Mouse (Mus musculus) stomach, embryonic 16.5 days (tissue): ENCODE data around the gene Ankrd54. TPM values are rescaled to one million over a fixed set of nuclear protein-coding genes. Genes with fewer than 3 reads are reported as not detected.

ENCODE experiments used
- ATAC-seq: fragments of 200-750 bp; cut with Nextera tagmentation; 2 replicates; pipeline ENCODE4 v1.8.0; 2017; ENCODE audit warnings: moderate number of reproducible peaks, moderate TSS enrichment; ENCODE audit not compliant: insufficient read depth, low FRiP score
- H3K27ac ChIP-seq: fragments of 300-500 bp; sonication (generic); 2 replicates; pipeline ENCODE4 v1.5.1; 2014; ENCODE audit warnings: low read length
- H3K27me3 ChIP-seq: fragments of 300-500 bp; sonication (generic); 2 replicates; pipeline ENCODE4 v1.6.1; 2014; ENCODE audit warnings: low read length, control low read depth, mixed read lengths; ENCODE audit not compliant: control insufficient read depth, insufficient read depth
- H3K36me3 ChIP-seq: fragments of 300-500 bp; sonication (generic); 2 replicates; pipeline ENCODE4 v1.6.1; 2014; ENCODE audit warnings: low read length; ENCODE audit not compliant: control insufficient read depth, insufficient read depth
- H3K4me1 ChIP-seq: fragments of 300-500 bp; sonication (generic); 2 replicates; pipeline ENCODE4 v1.6.1; 2014; ENCODE audit warnings: low read length, control low read depth, mixed read lengths; ENCODE audit not compliant: control insufficient read depth, insufficient read depth
- H3K4me2 ChIP-seq: fragments of 300-500 bp; sonication (generic); 2 replicates; pipeline ENCODE4 v1.6.1; 2014; ENCODE audit warnings: low read depth, low read length, mixed read lengths
- H3K4me3 ChIP-seq: fragments of 300-500 bp; sonication (generic); replicated peaks from 2 replicates; pipeline ENCODE4 v1.5.1; 2014; ENCODE audit warnings: mild to moderate bottlenecking, low read length
- H3K9ac ChIP-seq: fragments of 300-500 bp; sonication (generic); 2 replicates; pipeline ENCODE4 v1.6.1; 2014; ENCODE audit warnings: low read length
- H3K9me3 ChIP-seq: fragments of 300-500 bp; sonication (generic); replicated peaks from 2 replicates; pipeline ENCODE4 v1.6.1; 2016; ENCODE audit warnings: low read length, control low read depth; ENCODE audit not compliant: control insufficient read depth
- WGBS: fragments of 180-500 bp; shearing (Covaris S2); extraction: QIAGEN DNeasy Blood & Tissue Kit; methylation state at CpG from one replicate; pipeline ENCODE4 v1.1.7; 2014; 5-methylcytosine and 5-hydroxymethylcytosine counted together
- polyA plus RNA-seq: library from polyadenylated mRNA; unstranded; fragments of >200 nt; fragmentation: Nextera tagmentation; extraction: Ambion mirVana; gene quantifications from 2 replicates; pipeline ENCODE4 v1.2.1, GENCODE M21; 2015

The Ankrd54 gene
- polyA plus RNA-seq, 1 experiment from 2014 or later: 35.8 TPM

DNA sequence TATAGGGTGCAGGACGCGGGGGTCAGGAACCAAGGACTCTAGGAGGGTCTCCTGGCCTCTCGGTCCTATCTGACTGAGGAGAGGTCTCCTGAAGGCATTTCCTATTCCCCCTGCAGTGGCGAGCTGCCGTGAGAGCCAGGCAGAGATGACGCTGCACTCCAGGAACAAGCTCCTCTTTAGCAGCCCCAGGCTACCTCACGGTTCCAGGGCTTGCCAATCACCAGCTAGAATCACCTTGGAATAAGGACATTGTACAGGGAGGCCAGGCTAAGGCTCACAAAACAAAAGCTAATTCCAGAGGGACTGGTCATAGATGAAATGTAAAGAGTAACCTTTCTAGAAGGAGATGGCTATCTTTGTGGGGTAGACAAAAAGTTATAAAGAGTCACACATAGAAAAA is 6.1 kb downstream of the Ankrd54 start:
- Histone ChIP-seq H3K9ac (no peak overlapping the region), H3K4me3 (no peak overlapping the region), H3K4me1 (peaks cover 10% of the 10 kb centered on the region), H3K36me3 (peaks cover 34% of the 10 kb centered on the region), H3K4me2 (no peak overlapping the region), H3K27me3 (no peaks in the 10 kb centered on the region), H3K9me3 (no peaks in the 10 kb centered on the region), H3K27ac (no peak overlapping the region)
- WGBS: 86% methylated on average over 7 of the region's 7 CpGs
- ATAC-seq: no peak

GRCm38 (mm10) chr15:79052366-79052765 is 10.3 kb downstream of the Ankrd54 start:
- no peak overlapping the region for H3K4me3 ChIP-seq
- no peaks in the 10 kb centered on the region for H3K27me3 ChIP-seq
- H3K9me3 ChIP-seq: no peaks in the 10 kb centered on the region
- 71% methylated on average over 2 of the region's 2 CpGs for WGBS
- no peak overlapping the region for H3K9ac ChIP-seq
- H3K4me1 ChIP-seq: peaks cover 12% of the 10 kb centered on the region
- no peak for ATAC-seq
- H3K27ac ChIP-seq: no peak overlapping the region
- H3K36me3 ChIP-seq: peaks cover 20% of the 10 kb centered on the region
- no peak overlapping the region for H3K4me2 ChIP-seq

DNA sequence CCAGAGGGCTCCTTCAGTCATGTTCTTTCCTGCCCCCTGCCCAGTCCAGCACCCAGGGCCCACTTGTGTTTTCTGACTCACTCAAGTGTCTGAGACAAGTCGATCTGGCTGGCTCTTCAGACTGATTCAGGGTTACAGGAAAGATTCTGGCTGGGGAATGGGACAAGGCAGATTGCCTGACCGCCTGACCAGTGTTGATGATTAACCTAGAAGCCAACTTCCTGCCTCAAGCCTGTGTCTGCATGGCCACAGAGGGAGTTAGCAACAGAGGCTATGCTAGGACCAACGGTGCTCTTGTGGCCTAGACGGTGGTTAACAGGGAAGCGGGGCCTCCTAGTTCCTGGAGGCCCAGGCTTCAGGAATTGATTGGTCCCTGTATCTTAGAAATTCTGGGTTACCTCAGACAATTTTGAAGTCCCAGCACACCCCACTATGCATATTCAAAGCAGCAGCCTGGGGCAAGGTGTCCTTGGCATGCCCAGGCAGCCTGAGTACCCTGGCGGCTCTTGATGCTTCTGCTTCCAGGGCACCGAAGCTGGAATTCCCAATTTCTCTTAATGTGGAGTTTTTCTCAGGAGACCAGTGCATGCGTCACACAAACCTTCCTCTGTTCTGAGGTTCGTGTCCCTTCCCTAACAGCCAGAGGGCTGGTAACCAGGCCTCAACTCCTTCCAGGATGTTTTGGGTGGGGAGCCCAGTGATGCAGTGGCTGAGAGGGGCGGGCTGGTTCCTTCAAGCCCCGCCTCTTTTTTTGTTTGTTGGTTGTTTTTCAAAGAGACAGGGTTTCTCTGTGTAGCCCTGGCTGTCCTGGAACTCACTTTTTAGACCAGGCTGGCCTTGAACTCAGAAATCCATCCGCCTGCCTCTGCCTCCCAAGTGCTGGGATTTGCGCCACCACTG is 11.0 kb downstream of the Ankrd54 start:
- Histone ChIP-seq H3K4me1 (peaks cover 12% of the 10 kb centered on the region), H3K9ac (peak overlapping the region; percentile 52), H3K4me3 (no peak overlapping the region), H3K9me3 (no peaks in the 10 kb centered on the region), H3K4me2 (no peak overlapping the region), H3K27me3 (no peaks in the 10 kb centered on the region), H3K36me3 (peaks cover 20% of the 10 kb centered on the region), H3K27ac (peak overlapping the region; percentile 64)
- WGBS: 59% methylated on average over 13 of the region's 13 CpGs
- ATAC-seq: peak; percentile 59; the same call in 1 of the 2 replicates

GRCm38 (mm10) chr15:79050964-79051363 is 11.7 kb downstream of the Ankrd54 start:
- no peak for ATAC-seq
- peak overlapping the region; percentile 52 for H3K9ac ChIP-seq
- 49% methylated on average over 2 of the region's 2 CpGs for WGBS

GRCm38 (mm10) chr15:79050160-79050845 is 12.4 kb downstream of the Ankrd54 start:
- no peak overlapping the region for H3K4me3 ChIP-seq
- WGBS: 57% methylated on average over 9 of the region's 9 CpGs
- H3K27me3 ChIP-seq: no peaks in the 10 kb centered on the region
- peak overlapping the region; percentile 23; the same call in 1 of the 2 replicates for H3K9ac ChIP-seq
- peak overlapping the region; percentile 64; the same call in 1 of the 2 replicates for H3K27ac ChIP-seq
- no peak overlapping the region for H3K4me2 ChIP-seq
- H3K9me3 ChIP-seq: no peaks in the 10 kb centered on the region
- peaks cover 20% of the 10 kb centered on the region for H3K36me3 ChIP-seq
- ATAC-seq: no peak; the same call in 1 of the 2 replicates
- H3K4me1 ChIP-seq: peaks cover 12% of the 10 kb centered on the region

More at GRCm38 (mm10) chr15:79050964-79051363, 11.7 kb downstream of the Ankrd54 start:
- Histone ChIP-seq H3K9me3 (no peaks in the 10 kb centered on the region), H3K4me1 (peaks cover 12% of the 10 kb centered on the region), H3K4me3 (no peak overlapping the region), H3K4me2 (no peak overlapping the region), H3K27me3 (no peaks in the 10 kb centered on the region), H3K27ac (peak overlapping the region; percentile 64), H3K36me3 (peaks cover 20% of the 10 kb centered on the region)

DNA sequence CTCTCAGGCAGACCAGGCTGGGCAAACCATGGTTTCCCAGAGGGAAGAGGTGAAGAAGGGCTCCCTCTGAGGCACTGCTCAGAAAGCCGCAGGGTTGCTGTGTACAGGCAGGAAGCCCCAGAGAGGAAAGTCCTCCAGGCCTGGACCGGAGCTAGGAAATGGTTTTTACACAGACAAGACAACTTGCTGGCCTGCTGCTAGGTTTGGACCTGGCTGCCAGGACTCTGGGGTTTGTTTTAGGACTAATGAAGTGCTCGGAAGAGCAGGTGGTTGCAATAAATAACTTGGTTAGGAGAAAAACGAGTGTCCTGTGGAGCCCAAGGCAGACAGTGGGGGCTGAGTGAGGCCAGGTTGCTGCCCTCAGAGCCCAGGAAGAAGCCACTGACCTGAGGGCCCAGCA is 14.5 kb downstream of the Ankrd54 start:
- H3K36me3 ChIP-seq: peaks cover 8% of the 10 kb centered on the region; the same call in 1 of the 2 replicates
- WGBS: 60% methylated on average over 4 of the region's 4 CpGs
- ATAC-seq: no peak

GRCm38 (mm10) chr15:79044837-79045236 is 17.9 kb downstream of the Ankrd54 start:
- no peaks in the 10 kb centered on the region for H3K36me3 ChIP-seq
- H3K9me3 ChIP-seq: no peaks in the 10 kb centered on the region
- 16% methylated on average over 4 of the region's 4 CpGs for WGBS
- H3K4me1 ChIP-seq: peaks cover 6% of the 10 kb centered on the region
- H3K4me3 ChIP-seq: no peak overlapping the region
- peak; percentile 67; the same call in 1 of the 2 replicates for ATAC-seq
- no peak overlapping the region; the same call in 1 of the 2 replicates for H3K4me2 ChIP-seq
- H3K27ac ChIP-seq: peak overlapping the region; percentile 66
- H3K27me3 ChIP-seq: peaks cover 27% of the 10 kb centered on the region
- no peak overlapping the region for H3K9ac ChIP-seq

More for the DNA sequence above, 14.5 kb downstream of the Ankrd54 start:
- Histone ChIP-seq H3K4me1 (peaks cover 12% of the 10 kb centered on the region), H3K9me3 (no peaks in the 10 kb centered on the region), H3K27me3 (peaks cover 7% of the 10 kb centered on the region), H3K27ac (no peak overlapping the region), H3K4me2 (no peak overlapping the region), H3K4me3 (no peak overlapping the region), H3K9ac (no peak overlapping the region)

DNA sequence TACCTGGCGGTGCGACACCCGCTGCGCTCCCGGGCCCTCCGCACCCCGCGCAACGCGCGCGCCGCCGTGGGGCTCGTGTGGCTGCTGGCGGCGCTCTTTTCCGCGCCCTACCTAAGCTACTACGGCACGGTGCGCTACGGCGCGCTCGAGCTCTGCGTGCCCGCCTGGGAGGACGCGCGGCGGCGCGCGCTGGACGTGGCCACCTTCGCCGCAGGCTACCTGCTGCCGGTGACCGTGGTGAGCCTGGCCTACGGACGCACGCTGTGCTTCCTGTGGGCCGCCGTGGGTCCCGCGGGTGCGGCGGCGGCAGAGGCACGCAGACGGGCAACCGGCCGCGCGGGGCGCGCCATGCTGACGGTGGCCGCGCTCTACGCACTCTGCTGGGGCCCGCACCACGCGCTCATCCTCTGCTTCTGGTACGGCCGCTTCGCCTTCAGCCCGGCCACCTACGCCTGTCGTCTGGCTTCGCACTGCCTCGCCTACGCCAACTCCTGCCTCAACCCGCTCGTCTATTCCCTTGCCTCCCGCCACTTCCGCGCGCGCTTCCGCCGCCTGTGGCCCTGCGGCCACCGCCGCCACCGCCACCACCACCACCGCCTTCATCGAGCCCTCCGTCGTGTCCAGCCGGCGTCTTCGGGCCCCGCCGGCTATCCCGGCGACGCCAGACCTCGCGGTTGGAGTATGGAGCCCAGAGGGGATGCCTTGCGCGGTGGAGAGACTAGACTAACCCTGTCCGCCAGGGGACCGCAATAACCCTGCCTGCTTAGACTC is 19.8 kb downstream of the Ankrd54 start:
- no peaks in the 10 kb centered on the region for H3K9me3 ChIP-seq
- WGBS: under 1% methylated on average over 102 of the region's 105 CpGs
- no peaks in the 10 kb centered on the region for H3K36me3 ChIP-seq
- no peak for ATAC-seq
- H3K9ac ChIP-seq: peak overlapping the region; percentile 64
- H3K4me1 ChIP-seq: peaks cover 13% of the 10 kb centered on the region; the same call in 1 of the 2 replicates
- H3K27me3 ChIP-seq: peaks cover 27% of the 10 kb centered on the region
- no peak overlapping the region for H3K27ac ChIP-seq
- H3K4me2 ChIP-seq: peak overlapping the region; percentile 84
- peak overlapping the region; percentile 56 for H3K4me3 ChIP-seq
